Mouse (Mus musculus) lung, postnatal 0 days (tissue): ENCODE results near the gene Cacna1d. TPM values are rescaled to one million over a fixed set of nuclear protein-coding genes. Genes with fewer than 3 reads are reported as not detected.

ENCODE experiments used
- ATAC-seq: fragments of 200-750 bp; cut with Nextera tagmentation; 2 replicates; pipeline ENCODE4 v1.8.0; 2017; ENCODE audit warnings: moderate library complexity
- DNase-seq: peaks from one replicate; pipeline ENCODE4 v3.0.0-alpha.2; 2016; ENCODE audit warnings: low spot score
- H3K27ac ChIP-seq: fragments of 300-500 bp; sonication (generic); 2 replicates; pipeline ENCODE4 v1.5.1; 2014; ENCODE audit warnings: antibody characterized with exemption, mild to moderate bottlenecking, low read length, mixed read lengths
- H3K27me3 ChIP-seq: fragments of 300-500 bp; sonication (generic); replicated peaks from 2 replicates; pipeline ENCODE4 v1.6.1; 2014; ENCODE audit warnings: low read length, mixed read lengths; ENCODE audit not compliant: insufficient read depth
- H3K36me3 ChIP-seq: fragments of 300-500 bp; sonication (generic); 2 replicates; pipeline ENCODE4 v1.6.1; 2014; ENCODE audit warnings: low read length, mixed read lengths; ENCODE audit not compliant: insufficient read depth
- H3K4me1 ChIP-seq: fragments of 300-500 bp; sonication (generic); 2 replicates; pipeline ENCODE4 v1.6.1; 2014; ENCODE audit warnings: antibody characterized with exemption, low read depth, low read length, mixed read lengths; ENCODE audit not compliant: insufficient read depth
- H3K4me2 ChIP-seq: fragments of 300-500 bp; sonication (generic); replicated peaks from 2 replicates; pipeline ENCODE4 v1.6.1; 2014; ENCODE audit warnings: low read depth, mild to moderate bottlenecking, low read length, moderate library complexity, mixed read lengths
- H3K4me3 ChIP-seq: fragments of 300-500 bp; sonication (generic); 2 replicates; pipeline ENCODE4 v1.5.1; 2014; ENCODE audit warnings: low read depth, low read length
- H3K9ac ChIP-seq: fragments of 300-500 bp; sonication (generic); replicated peaks from 2 replicates; pipeline ENCODE4 v1.6.1; 2014; ENCODE audit warnings: low read depth, mild to moderate bottlenecking
- H3K9me3 ChIP-seq: fragments of 300-500 bp; sonication (generic); 2 replicates; pipeline ENCODE4 v1.6.1; 2016; ENCODE audit warnings: low read length, mixed read lengths
- CTCF ChIP-seq: IDR thresholded peaks from 2 replicates; pipeline ENCODE4 v1.5.1; 2016; ENCODE audit warnings: antibody characterized with exemption, mild to moderate bottlenecking
- EP300 ChIP-seq: IDR thresholded peaks from 2 replicates; pipeline ENCODE4 v1.6.1; 2016; ENCODE audit warnings: antibody characterized with exemption, mild to moderate bottlenecking, control low read depth
- WGBS: fragments of 180-500 bp; shearing (Covaris S2); extraction: QIAGEN DNeasy Blood & Tissue Kit; methylation state at CpG from one replicate; pipeline ENCODE4 v1.1.7; 2014; 5-methylcytosine and 5-hydroxymethylcytosine counted together
- polyA plus RNA-seq: library from polyadenylated mRNA; unstranded; fragments of >200 nt; fragmentation: Nextera tagmentation; extraction: Ambion mirVana; gene quantifications from 2 replicates; pipeline ENCODE4 v1.2.1, GENCODE M21; 2015

Gene Cacna1d
- polyA plus RNA-seq, 1 experiment from 2014 or later, result 12.5 TPM

GRCm38 (mm10) chr14:30242166-30242817 lies 249.0 kb downstream of the Cacna1d start:
- Histone ChIP-seq H3K27ac (no peak overlapping the region), H3K4me3 (no peak overlapping the region), H3K4me2 (no peak overlapping the region), H3K27me3 (no peaks in the 10 kb centered on the region), H3K9ac (no peak overlapping the region), H3K36me3 (no peaks in the 10 kb centered on the region), H3K9me3 (no peaks in the 10 kb centered on the region), H3K4me1 (no peaks in the 10 kb centered on the region)
- no peak for TF ChIP-seq CTCF
- TF ChIP-seq EP300, result no peak
- DNase-seq (no peak), ATAC-seq (no peak)
- WGBS, result 76% methylated on average over 13 of the region's 13 CpGs

- H3K27ac ChIP-seq, result no peak overlapping the region
- 83% methylated on average over 7 of the region's 7 CpGs for WGBS
- TF ChIP-seq CTCF (no peak), EP300 (no peak)
- H3K9me3 ChIP-seq, result no peaks in the 10 kb centered on the region
- no peak overlapping the region for H3K9ac ChIP-seq
- H3K4me2 ChIP-seq, result no peak overlapping the region
- ATAC-seq, result no peak
- H3K36me3 ChIP-seq, result no peaks in the 10 kb centered on the region
- no peak overlapping the region for H3K4me3 ChIP-seq
- H3K27me3 ChIP-seq, result no peaks in the 10 kb centered on the region
- no peaks in the 10 kb centered on the region for H3K4me1 ChIP-seq
- no peak for DNase-seq
Measured at GRCm38 (mm10) chr14:30240916-30241515, 250.2 kb downstream of the Cacna1d start.

- Histone ChIP-seq H3K27me3 (no peaks in the 10 kb centered on the region), H3K4me3 (no peak overlapping the region), H3K4me1 (no peaks in the 10 kb centered on the region), H3K36me3 (no peaks in the 10 kb centered on the region), H3K4me2 (no peak overlapping the region), H3K27ac (no peak overlapping the region), H3K9me3 (no peaks in the 10 kb centered on the region), H3K9ac (no peak overlapping the region)
- ATAC-seq (no peak), DNase-seq (no peak)
- TF ChIP-seq EP300 (no peak), CTCF (no peak)
- WGBS, result 86% methylated on average over 5 of the region's 5 CpGs
Measured at GRCm38 (mm10) chr14:30238807-30239206, 252.4 kb downstream of the Cacna1d start.

GRCm38 (mm10) chr14:30225161-30225560 lies 266.1 kb downstream of the Cacna1d start:
- Histone ChIP-seq H3K9ac (no peak overlapping the region), H3K27me3 (no peaks in the 10 kb centered on the region), H3K4me2 (no peak overlapping the region), H3K4me3 (no peak overlapping the region), H3K4me1 (no peaks in the 10 kb centered on the region), H3K27ac (no peak overlapping the region), H3K36me3 (no peaks in the 10 kb centered on the region), H3K9me3 (no peaks in the 10 kb centered on the region)
- no peak for TF ChIP-seq EP300
- no peak for TF ChIP-seq CTCF
- ATAC-seq (no peak), DNase-seq (no peak)
- WGBS, result 67% methylated on average over 5 of the region's 5 CpGs

- H3K27ac ChIP-seq, result no peak overlapping the region
- no peak overlapping the region for H3K9ac ChIP-seq
- WGBS, result 77% methylated on average over 6 of the region's 6 CpGs
- no peak for ATAC-seq
- TF ChIP-seq CTCF (no peak), EP300 (no peak)
- no peaks in the 10 kb centered on the region for H3K4me1 ChIP-seq
- no peak overlapping the region for H3K4me2 ChIP-seq
- H3K4me3 ChIP-seq, result no peak overlapping the region
- H3K36me3 ChIP-seq, result no peaks in the 10 kb centered on the region
- no peaks in the 10 kb centered on the region for H3K9me3 ChIP-seq
- no peak for DNase-seq
- H3K27me3 ChIP-seq, result no peaks in the 10 kb centered on the region
Measured at GRCm38 (mm10) chr14:30222101-30222500, 269.2 kb downstream of the Cacna1d start.

GRCm38 (mm10) chr14:30219851-30220250 lies 271.4 kb downstream of the Cacna1d start:
- TF ChIP-seq EP300, result no peak
- TF ChIP-seq CTCF, result no peak
- ATAC-seq, result no peak
- Histone ChIP-seq H3K4me2 (no peak overlapping the region), H3K4me3 (no peak overlapping the region), H3K27me3 (no peaks in the 10 kb centered on the region), H3K9me3 (no peaks in the 10 kb centered on the region), H3K9ac (no peak overlapping the region), H3K36me3 (no peaks in the 10 kb centered on the region), H3K4me1 (no peaks in the 10 kb centered on the region), H3K27ac (no peak overlapping the region)
- DNase-seq, result no peak
- WGBS, result 69% methylated on average over 4 of the region's 4 CpGs
